Mouse (Mus musculus) testis, adult 2 months (tissue): ENCODE data around the gene Serpina5. TPM values are rescaled to one million over a fixed set of nuclear protein-coding genes. Genes with fewer than 3 reads are reported as not detected.

Experiments
- H3K27ac ChIP-seq: fragments of 200-500 bp; 2 replicates; pipeline ENCODE4 v1.5.1; 2012; ENCODE audit warnings: low read depth, low read length; ENCODE audit not compliant: control insufficient read depth, insufficient read depth
- H3K27me3 ChIP-seq: fragments of 200-500 bp; 2 replicates; pipeline ENCODE4 v1.6.1; 2012; ENCODE audit warnings: mild to moderate bottlenecking, low read length, moderate library complexity; ENCODE audit not compliant: control insufficient read depth, insufficient read depth
- H3K36me3 ChIP-seq: fragments of 200-500 bp; 2 replicates; pipeline ENCODE4 v1.6.1; 2012; ENCODE audit warnings: mild to moderate bottlenecking, low read length; ENCODE audit not compliant: control insufficient read depth, insufficient read depth
- H3K4me1 ChIP-seq: fragments of 200-500 bp; 2 replicates; pipeline ENCODE4 v1.6.1; 2012; ENCODE audit warnings: low read length; ENCODE audit not compliant: control insufficient read depth, insufficient read depth
- H3K4me3 ChIP-seq: fragments of 200-500 bp; 2 replicates; pipeline ENCODE4 v1.5.1; 2012; ENCODE audit warnings: low read depth, mild to moderate bottlenecking, low read length, moderate library complexity, mixed read lengths; ENCODE audit not compliant: control insufficient read depth
- CTCF ChIP-seq: fragments of 200-500 bp; IDR thresholded peaks from 2 replicates; pipeline ENCODE4 v1.5.1; 2012; ENCODE audit warnings: low read depth, mild to moderate bottlenecking, inconsistent platforms, low read length, moderate library complexity; ENCODE audit not compliant: control insufficient read depth, insufficient read depth, insufficient replicate concordance
- POLR2A ChIP-seq: fragments of 200-500 bp; IDR thresholded peaks from 2 replicates; pipeline ENCODE4 v1.6.1; 2012; ENCODE audit warnings: low read depth, mild to moderate bottlenecking, inconsistent platforms, low read length, moderate library complexity; ENCODE audit not compliant: control insufficient read depth
- polyA plus RNA-seq: library from polyadenylated mRNA; depleted of rRNA; stranded (reverse); fragments of >200 nt; gene quantifications from 2 replicates; pipeline ENCODE4 v1.2.3, GENCODE M21; 2012; rRNA removed

The Serpina5 gene
- 29.7 and 50.2 TPM in 2 replicates for polyA plus RNA-seq

- TF ChIP-seq CTCF, result no peak
- TF ChIP-seq POLR2A, result no peak
- H3K27ac ChIP-seq, result peak within 1 kb of the TSS; percentile 59
- no peaks in the 10 kb centered on the region for H3K36me3 ChIP-seq
- H3K4me1 ChIP-seq, result no peaks in the 10 kb centered on the region
- no peaks in the 10 kb centered on the region for H3K27me3 ChIP-seq
- H3K4me3 ChIP-seq, result no peak within 1 kb of the TSS; the same call in none of the 2 replicates
Observed at GRCm38 (mm10) chr12:104100768-104101167, at the start of gene Serpina5. TSS of gene Serpina5 (plus strand) at chr12:104101113.

- Histone ChIP-seq H3K27me3 (no peaks in the 10 kb centered on the region), H3K27ac (no peak overlapping the region), H3K36me3 (no peaks in the 10 kb centered on the region), H3K4me1 (no peaks in the 10 kb centered on the region), H3K4me3 (no peak overlapping the region)
- TF ChIP-seq CTCF (no peak), POLR2A (no peak)
Observed at GRCm38 (mm10) chr12:104053995-104054394, 46.9 kb upstream of the Serpina5 start.

- H3K27me3 ChIP-seq, result no peaks in the 10 kb centered on the region
- no peak overlapping the region for H3K27ac ChIP-seq
- H3K4me3 ChIP-seq, result no peak overlapping the region
- no peaks in the 10 kb centered on the region for H3K36me3 ChIP-seq
- TF ChIP-seq CTCF (no peak), POLR2A (no peak)
- H3K4me1 ChIP-seq, result no peaks in the 10 kb centered on the region
Observed at GRCm38 (mm10) chr12:104055755-104056154, 45.2 kb upstream of the Serpina5 start.

- no peaks in the 10 kb centered on the region for H3K27me3 ChIP-seq
- H3K4me1 ChIP-seq, result no peaks in the 10 kb centered on the region; the same call in 1 of the 2 replicates
- no peak overlapping the region for H3K4me3 ChIP-seq
- H3K36me3 ChIP-seq, result no peaks in the 10 kb centered on the region
- no peak for TF ChIP-seq CTCF
- no peak for TF ChIP-seq POLR2A
- no peak overlapping the region for H3K27ac ChIP-seq
Observed at GRCm38 (mm10) chr12:104057050-104057449, 43.9 kb upstream of the Serpina5 start.

GRCm38 (mm10) chr12:104057531-104057930 lies 43.4 kb upstream of the Serpina5 start:
- Histone ChIP-seq H3K36me3 (no peaks in the 10 kb centered on the region), H3K4me3 (no peak overlapping the region), H3K27me3 (no peaks in the 10 kb centered on the region), H3K4me1 (no peaks in the 10 kb centered on the region; the same call in 1 of the 2 replicates), H3K27ac (no peak overlapping the region)
- TF ChIP-seq POLR2A, result no peak
- TF ChIP-seq CTCF, result no peak

- Histone ChIP-seq H3K4me1 (no peaks in the 10 kb centered on the region; the same call in 1 of the 2 replicates), H3K4me3 (no peak overlapping the region), H3K36me3 (no peaks in the 10 kb centered on the region), H3K27ac (no peak overlapping the region), H3K27me3 (no peaks in the 10 kb centered on the region)
- TF ChIP-seq POLR2A, result no peak
- TF ChIP-seq CTCF, result no peak
Observed at GRCm38 (mm10) chr12:104060126-104060525, 40.8 kb upstream of the Serpina5 start.

GRCm38 (mm10) chr12:104061862-104062261 lies 39.1 kb upstream of the Serpina5 start:
- H3K27ac ChIP-seq, result no peak overlapping the region
- TF ChIP-seq POLR2A (no peak), CTCF (no peak)

GRCm38 (mm10) chr12:104064532-104064931 lies 36.4 kb upstream of the Serpina5 start:
- H3K4me3 ChIP-seq, result no peak overlapping the region
- TF ChIP-seq POLR2A, result no peak
- no peak for TF ChIP-seq CTCF
- no peaks in the 10 kb centered on the region for H3K36me3 ChIP-seq
- H3K4me1 ChIP-seq, result peaks cover 2% of the 10 kb centered on the region
- no peak overlapping the region for H3K27ac ChIP-seq
- no peaks in the 10 kb centered on the region for H3K27me3 ChIP-seq

More at GRCm38 (mm10) chr12:104061862-104062261, 39.1 kb upstream of the Serpina5 start:
- no peak overlapping the region for H3K4me3 ChIP-seq
- no peaks in the 10 kb centered on the region for H3K27me3 ChIP-seq
- H3K4me1 ChIP-seq, result no peaks in the 10 kb centered on the region; the same call in none of the 2 replicates
- no peaks in the 10 kb centered on the region for H3K36me3 ChIP-seq
